Mouse (Mus musculus): ENCODE results near the gene Unc5c.

The Unc5c gene

DNA sequence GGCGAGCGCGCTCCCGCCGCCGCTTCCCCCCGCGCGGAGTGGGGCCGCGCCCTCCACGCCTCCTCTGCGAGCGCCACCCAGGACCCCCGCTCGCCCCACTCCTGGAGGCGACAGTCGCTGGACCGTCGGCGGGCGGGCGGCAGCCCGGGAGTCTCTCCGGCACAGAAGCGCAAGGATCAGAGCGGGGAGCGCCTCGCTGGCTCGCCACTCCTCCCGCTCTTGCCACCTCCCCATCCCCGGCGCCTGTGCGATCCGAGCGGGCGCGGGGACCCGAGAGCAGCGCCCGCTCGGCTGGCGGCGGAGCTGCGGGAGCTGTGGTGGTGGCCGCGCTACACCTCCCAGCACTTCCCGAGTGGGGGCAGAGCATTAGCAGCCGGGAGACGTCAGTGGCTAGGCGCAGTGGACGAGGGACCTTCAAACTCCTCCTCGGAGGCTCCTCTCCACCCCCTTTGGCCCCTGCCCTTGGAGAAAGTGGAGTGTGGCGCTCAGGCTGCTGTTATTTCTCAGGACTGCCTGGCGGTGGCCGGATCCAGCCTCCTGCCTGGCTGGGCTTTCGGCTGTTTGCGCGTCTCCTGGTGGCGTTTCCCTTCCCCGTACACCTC, at the start of gene Unc5c:
Gene Unc5c, plus strand, starts transcription at position 113 of the 602 bp plus-strand sequence.
- peak; percentile 4 to 8 for DNase-seq

DNA sequence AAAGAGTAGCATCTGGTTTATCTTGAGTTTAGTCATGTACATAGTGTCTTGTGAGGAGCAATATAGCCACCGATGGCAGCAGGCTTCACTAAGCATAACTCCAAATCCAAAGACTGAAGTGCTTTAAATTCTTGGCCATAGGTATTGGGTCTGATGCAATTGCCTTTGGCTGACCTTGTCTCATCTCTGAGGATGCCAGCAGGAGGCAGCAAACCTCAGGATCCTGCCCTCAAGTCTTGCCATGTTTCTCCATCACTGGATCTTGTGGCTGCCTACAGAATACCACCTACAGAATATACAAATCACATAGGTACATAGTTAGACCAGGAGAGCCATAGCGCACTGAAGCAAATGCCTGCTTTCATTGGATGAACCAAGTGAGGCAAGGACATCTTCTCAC, 7.5 kb upstream of the Unc5c start:
- DNase-seq, result no peak

DNA sequence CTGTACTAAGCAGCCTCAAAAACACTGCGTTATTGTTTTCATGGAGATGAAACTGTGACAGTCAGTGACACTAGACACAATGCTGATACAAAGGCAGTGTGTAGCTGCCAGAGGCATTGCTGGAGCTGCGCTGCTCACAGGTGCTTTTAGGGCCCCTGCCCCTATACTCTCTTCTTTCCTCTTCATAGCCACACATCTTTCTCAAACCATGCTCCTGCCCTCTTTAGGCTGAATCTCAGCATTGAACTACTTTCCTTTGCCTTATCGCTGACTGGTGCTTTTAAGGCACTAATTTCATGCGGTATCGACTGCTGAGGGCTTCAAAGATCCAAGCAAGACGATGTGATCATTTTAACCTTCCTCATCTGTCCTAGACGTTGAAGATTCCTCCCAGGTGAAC, 2.5 kb upstream of the Unc5c start:
- no peak for DNase-seq

DNA sequence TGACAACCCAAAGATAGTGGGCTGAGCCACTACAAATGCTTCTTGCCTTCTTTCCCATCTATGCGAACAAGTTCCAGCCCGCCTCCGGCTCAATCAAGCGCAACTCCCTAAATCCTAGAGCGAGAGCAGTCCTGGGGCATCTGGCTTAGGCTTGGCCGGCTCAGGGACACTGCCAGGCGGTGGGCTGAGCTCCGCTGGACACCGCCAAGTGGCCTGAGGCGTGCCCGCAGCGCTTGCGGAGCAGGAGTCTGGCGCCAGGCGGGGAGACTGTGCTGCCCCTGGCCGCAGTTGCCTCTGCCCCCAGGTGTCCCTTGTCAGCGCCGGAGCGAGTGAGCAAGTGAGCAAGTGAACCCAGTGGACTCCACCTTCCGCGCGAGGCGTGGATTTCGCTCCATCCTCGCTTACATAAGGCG, 319 bp upstream of the Unc5c start:
- no peak for DNase-seq

DNA sequence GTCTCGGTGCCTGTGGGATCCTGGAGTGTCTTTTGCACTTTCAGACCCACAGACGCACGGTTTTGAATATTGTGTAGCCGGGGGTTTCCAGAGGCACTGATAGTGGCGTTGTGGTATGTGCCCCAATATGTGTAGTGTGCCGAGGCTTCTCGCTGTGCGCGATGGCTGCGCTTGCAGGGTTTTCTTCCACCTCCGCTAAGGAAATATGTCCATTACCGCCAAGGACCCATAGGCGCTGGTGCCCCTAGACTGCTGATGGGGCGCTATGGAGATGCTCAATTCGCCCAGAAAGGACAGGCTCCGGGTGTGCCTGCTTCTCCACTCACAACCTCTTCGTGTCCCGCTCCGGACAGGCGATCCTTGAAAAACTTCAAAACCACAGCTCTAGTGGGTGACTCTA, 1.0 kb downstream of the Unc5c start:
- DNase-seq, result no peak

DNA sequence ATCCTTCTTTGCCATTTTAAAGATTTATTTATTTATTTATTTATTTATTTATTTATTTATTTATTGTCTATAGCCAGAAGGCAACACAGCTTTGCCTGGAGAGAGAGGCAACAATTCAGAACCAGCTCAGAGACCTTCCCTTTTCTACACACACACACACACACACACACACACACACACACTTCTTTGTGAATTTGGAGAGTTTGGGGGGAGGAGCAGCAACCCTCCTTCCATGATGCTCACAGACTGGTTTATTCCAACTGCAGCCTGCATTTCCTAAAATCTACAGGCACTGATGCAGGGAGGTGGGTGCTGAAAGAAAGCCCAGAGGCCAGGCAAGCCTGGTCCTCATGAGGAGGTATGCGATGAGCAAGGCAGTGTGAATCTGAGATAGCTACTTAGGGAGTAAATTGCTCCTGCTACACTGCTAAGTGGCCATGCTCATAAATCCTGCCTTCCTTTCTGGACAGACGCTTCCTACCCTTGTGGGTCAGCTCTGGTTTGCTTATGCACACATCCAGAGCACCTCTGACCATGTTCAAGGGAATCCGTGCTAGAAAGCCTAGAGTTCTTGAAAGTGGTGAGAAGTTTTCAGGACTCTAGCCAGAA, 1.8 kb downstream of the Unc5c start:
- DNase-seq, result no peak

DNA sequence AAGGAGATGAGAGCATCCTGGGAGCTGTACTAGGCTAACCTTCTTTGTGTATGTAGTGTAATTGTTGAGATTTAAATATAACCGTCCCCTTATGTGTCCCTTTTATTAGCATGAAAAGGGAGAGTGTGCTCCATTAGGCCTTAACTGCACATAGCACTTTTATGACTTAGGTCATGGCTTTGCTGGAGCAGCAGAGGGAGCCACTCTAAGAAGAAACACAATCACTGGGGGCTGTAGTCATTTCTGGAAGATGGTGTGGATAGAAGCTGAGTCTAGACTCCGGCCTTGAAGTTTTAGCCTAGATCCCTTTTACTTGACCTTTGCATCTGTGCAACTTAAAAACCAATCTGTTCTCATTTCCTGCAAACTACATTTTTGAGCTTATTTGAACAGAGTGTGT, 4.3 kb downstream of the Unc5c start:
- no peak for DNase-seq

DNA sequence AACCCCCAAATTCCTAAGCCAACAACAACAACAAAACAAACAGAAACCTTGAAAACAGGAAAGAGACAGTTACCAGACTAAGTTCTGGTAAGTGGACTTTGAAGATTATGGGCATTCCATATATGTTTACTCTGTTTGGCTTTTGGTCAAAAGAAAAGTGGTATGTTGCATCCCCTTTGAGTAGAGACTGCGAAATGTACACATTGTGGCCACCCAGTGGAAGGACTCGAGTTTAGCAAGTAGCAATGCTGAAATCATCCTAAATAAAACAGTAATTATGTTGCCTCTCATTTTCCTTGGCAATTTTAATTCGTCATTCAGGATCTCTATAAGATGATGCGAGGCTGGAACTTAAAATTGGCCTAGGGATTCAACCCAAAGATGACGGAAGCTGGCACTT, 8.2 kb downstream of the Unc5c start:
- DNase-seq, result no peak

DNA sequence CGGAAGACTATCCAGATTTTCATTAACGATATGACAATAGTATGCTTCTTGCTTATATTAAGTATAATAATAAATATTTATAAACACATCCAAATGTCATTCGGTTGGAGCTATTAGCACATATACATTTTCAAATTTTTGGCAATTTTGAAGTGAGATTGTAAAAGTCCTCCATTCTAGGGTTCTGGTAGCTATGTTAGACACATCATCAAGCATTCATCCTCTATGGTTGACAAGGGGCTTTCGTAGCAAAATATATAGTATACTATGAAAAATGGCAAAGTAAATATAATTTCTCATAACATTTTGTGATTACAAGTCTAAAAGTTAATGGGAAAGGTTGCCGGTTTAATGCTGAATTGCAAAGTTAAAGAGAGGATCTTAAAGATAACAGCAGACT, 10.4 kb downstream of the Unc5c start:
- no peak for DNase-seq

DNA sequence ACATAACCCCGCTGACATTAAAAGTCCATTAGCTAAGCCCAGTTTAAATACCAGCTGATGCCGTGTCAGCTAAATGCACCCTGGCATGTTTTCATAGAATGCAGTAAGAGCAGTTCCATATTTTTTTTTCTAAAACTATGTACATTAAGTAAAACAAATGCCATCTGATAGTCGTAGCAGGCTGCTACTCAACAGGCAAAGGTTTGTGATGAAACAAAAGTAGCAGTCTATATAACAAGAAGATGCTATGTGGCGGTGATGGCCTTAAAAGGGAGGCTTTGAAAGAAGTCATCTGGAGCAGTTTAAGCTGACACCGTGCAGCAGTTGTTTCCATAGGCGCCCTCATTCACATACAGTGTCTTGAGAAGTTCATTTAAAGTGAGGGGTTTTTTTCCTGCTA, 10.9 kb downstream of the Unc5c start:
- DNase-seq, result no peak

DNA sequence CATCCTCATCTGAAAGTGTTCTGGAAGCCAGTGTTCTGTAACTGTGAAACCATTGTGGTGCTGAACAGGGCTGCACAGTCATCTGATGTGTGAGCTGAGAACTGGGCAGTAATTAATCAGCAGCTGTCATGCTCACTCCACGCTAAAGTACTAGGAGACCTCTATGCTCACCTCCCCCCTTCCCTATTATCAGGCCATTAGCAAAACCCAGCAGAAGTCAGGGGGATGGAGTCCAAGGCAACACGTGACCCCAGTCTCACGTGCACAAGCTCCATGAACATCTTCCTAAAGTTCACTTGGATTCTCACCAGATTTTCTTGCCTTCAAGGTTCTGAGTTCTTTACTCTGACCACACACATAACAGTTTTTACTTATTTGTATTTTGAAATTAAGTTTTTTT, 11.7 kb downstream of the Unc5c start:
- DNase-seq, result no peak

DNA sequence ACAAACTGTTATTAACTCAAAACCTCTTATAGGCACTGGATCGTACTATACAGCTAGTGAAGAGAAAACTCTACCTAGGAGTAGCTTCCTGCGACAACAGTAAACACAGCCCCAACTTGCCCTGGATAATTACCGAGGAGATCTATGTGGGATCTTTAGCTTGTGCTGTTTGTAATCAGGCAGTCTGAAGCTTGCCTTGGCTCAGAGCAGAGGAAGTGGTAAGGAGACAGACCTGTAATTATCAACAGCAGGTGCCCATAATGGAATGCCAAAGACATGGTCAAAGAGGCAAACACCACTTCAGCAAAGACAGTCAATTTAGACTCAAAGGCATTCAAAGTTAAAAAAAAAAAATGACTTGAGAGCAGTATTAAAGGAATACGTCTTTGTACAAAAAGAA, 17.4 kb downstream of the Unc5c start:
- no peak for DNase-seq

DNA sequence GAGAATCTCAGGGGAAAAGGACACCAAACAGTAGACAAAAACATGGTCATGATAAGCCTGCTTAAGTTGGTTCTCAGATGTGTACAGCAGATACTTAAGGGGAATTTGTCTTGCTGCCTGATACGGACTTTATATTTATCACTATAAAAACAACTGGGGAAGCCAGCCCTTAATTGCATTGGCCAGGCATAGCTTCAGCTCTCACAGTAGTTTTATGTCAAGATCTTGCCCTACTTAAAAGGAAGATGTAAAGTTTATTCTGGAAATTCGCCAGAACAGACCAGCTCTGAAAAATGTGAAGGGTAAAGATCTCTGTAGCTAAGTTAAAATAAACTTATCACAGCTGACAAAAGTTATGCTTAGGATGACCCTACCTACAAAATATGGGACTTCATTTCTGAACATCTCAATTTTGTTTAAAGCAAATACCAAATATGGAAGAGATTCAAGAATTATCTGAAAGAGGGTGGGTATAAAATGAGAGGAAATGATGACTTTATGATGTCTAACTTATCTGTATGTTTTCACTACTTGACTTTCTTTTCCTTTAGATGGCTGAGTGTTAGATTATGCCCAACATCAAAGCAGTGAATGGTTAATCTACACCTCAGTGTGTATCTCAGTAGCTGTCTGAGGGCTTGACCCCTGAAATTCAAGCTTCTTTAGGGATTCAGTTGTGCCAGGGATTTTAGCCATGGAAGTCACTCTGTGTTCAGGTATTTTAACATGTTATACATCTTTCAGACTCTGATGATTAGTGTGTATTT, 18.8 kb downstream of the Unc5c start:
- DNase-seq, result no peak

DNA sequence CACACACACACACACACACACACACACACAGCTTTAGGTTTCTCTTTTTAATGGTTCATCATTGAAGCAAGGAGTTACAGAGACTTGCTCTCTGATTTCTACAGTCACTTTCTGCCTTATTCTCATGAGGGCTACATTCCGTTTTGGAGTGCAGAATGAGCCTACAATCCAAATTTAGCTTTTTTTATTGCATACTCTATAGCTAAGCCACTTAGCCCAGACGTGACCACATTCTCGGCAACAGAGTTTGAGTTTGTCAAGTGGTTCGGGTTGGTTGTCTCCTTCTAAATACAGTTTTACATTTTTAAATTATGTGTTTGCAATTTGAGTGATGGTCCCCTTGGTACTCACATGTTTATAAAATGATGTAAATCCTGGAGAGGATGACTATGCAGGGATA, 20.2 kb downstream of the Unc5c start:
- no peak for DNase-seq

DNA sequence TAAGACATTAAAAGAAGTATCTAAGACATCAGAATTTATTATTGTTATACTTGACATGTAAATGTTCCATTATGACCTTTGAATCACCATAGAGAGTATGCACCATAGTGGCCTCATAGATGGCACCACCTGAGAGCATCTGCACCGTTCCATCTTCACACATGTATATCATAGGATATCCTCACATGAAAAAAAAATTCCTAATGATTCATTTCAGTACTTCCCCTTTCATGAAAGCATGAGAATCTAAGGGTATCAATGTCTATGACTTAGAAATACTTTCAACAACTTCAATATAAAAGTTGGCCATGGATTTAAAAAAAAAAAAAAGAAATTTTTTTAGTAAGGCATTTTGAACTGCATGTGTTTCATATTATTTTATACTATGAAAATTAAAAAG, 25.6 kb downstream of the Unc5c start:
- no peak for DNase-seq

DNA sequence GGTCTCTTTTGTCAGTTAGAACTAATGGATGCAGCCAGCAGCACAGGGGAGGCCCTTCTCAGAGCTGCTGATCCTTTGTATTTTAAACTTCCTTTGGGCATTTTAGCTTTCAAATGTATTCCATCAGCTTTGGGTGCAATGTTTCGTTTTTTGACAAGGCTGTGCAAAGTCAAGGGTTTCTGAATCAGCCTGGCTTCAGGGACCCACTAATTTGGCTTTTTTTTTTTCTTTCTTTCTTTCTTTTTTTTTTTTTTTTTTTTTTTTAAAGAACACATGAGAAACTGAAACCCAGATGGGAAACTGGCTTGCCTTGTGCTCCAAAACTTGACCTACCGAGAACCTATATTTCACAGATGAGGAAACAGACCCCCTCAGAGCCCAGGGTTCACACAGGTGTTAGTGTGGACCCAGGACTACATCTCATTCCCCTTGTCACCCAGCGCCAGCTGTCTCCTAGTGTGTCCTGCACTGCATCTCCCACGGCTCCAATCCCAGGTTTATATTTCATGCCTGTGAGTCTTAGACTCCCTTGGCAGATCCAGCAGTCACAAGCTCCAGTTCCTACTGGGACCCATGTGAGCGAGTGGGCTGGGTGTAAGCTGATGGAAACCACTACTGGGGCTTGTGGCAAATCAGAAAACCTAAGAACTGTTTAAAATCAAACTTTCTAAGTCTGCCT, 26.4 kb downstream of the Unc5c start:
- DNase-seq, result no peak

DNA sequence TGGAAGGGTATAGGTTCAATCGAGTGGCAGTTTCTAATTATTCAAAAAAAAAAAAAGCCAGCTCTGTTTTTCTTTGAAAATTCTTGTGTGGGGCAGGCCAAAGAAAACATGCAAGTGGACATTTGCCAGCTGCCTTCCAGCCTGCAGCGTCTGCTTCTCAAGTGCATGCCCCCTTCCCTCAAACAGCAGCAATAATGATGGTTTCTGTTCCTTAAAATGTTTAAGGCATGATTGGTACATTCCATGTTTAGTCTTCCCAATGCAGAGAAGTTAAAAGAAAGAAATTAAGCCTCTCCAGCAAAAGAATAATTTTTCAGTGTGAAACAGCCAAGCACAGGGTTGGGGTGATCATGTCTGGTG, 26.9 kb downstream of the Unc5c start:
- DNase-seq, result no peak

DNA sequence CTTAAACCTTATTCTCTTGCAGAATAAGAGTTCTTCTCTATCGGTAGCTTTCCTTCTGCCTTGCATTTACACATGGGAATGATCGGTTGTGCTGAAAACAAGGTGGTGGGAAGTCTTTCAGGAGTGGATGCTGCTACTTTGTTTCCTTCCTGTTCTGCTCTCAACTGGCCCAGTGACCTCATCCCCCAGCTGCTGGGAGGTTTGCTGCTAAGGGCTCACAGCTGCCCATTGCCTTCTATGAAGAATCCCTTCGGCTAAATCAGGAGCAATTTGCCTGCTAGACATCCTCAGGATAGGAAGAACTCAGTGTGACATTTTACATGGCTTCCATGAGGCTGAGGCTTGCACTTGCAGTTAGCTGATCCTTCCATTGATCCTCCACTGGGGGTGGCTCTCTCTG, 28.0 kb downstream of the Unc5c start:
- no peak for DNase-seq

DNA sequence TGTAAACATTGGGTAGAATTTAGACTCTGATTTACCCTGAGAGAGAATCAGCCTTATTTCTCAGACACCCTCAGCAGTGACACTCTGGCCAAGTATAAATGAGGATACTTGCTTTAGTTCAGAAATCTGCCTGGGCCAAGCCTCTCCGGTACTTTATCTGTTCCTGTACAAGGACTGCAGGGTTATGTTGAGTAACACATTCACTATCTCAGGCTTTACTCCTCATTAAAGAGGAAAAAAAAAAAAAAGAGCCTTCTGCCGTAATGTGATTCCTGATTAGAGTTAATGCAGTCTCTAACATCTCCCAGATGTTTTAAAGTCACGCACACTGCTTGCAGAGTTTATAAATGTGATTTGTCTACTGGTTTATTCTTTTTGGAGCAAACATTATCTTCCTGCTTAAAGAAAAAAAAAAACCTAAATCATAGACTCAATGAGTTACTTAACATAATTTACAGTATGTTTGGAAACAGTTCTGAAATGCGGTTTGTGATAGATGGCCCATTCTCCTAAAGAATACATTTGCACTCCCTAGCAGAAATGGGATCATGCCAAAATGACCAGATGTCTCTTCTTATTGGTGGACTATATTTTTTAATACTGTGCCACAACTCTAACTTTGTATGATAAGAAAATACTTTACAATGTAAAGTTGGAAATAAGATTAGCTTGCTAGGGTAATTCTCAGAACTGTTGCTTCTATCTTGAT, 33.5 kb downstream of the Unc5c start:
- no peak for DNase-seq

DNA sequence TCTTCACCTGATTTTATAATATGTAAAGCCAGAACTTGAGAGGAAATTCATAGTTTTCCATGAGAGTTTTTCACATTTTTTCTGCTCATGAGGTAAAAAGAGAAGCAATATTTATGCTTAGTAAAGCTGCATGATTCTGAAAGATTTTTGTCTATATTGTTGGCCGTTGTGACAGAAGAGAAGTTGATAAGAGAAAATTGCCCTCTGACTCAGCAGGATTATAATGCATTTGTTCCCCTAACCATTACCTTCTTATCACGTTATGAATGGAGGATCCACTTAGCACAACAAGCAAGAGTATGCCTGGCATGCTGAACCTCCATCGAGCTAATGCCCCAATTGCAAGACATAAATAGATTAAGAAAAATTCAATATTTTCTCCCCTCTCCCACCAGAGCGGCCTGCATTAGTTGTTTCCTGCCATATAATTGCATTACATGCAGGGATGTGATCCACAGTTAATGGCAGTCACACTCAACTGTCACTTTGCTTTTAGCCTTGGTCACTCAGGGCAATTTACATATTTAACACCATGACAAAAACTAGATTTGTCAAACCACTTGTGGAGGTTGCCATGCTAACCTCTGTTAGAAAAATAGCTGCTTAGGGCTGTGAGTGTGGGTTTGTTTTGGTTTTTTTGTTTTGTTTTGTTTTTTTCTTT, 37.0 kb downstream of the Unc5c start:
- DNase-seq, result no peak

DNA sequence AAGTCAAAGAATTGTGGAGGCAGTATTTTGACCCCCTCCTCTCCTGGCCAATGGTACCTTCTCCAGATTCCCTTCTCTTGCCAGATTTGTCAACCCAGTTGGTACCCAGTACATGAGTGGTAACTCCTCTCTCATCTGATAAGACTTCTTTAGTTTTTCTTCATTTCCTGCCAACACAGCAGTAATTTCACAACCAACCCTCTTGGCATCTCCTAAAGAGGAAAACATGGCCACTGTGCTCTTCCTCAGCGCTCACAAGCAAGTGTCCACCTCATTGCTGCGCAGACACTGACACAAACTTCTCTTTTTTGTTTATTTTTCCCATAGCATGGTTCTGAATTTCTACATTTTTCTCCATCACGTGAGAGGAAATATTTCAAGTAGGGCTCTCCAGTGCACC, 38.3 kb downstream of the Unc5c start:
- DNase-seq, result no peak

DNA sequence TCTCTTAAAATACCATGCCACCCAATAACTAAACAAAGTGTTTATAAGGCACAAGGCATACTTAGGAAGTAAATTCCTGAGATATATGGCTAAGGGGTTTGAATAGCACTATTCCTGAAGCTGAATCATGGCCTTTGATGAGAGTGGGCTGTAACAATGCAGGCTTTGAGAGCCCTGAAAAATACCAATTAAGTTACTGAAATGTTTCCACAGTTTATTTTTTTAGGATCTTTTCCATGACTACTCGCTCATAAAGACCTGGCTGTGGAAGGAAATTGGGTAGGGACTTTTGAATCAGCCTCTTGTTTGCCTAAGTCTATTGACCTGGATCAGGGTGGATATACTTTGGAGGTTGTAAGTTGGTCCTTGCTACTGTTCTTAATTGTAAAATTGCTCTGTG, 44.8 kb downstream of the Unc5c start:
- DNase-seq, result no peak
